Mouse (Mus musculus): ENCODE data around the gene Galnt2. TPM values are rescaled to one million over a fixed set of nuclear protein-coding genes. Genes with fewer than 3 reads are reported as not detected.
A peak's percentile ranks its signal among the peaks of the same experiment; 100 is the strongest.

Galnt2 gene
- polyA plus RNA-seq, 1 experiment from 2014 or later: 56.4 TPM

- H3K4me1 ChIP-seq (ENCODE audit: control insufficient read depth, insufficient read depth, low read length): no peaks in the 10 kb centered on the region
- no peak for DNase-seq (ENCODE audit: low spot score)
- no peak overlapping the region for H3K27ac ChIP-seq (replicated peaks; ENCODE audit: low read depth, low read length)
- H3K9me3 ChIP-seq (ENCODE audit: control insufficient read depth, low read length): no peaks in the 10 kb centered on the region
- 84% methylated on average over 7 of the region's 7 CpGs for WGBS
- no peak overlapping the region for H3K4me2 ChIP-seq (ENCODE audit: low read depth, severe bottlenecking)
- H3K27me3 ChIP-seq (ENCODE audit: control insufficient read depth, insufficient read depth, low read length): no peaks in the 10 kb centered on the region
- no peak overlapping the region for H3K4me3 ChIP-seq (ENCODE audit: low read depth, low read length)
- H3K36me3 ChIP-seq (ENCODE audit: control insufficient read depth, insufficient read depth, low read length): no peaks in the 10 kb centered on the region
- peak overlapping the region; percentile 13; the same call in 1 of the 2 replicates for H3K9ac ChIP-seq (ENCODE audit: low read length)
- ATAC-seq (ENCODE audit: insufficient number of reproducible peaks, low FRiP score, low TSS enrichment, low read depth): no peak
Measured at GRCm38 (mm10) chr8:124394951-124395350, 163.8 kb downstream of the Galnt2 start.

Other genes starting within 250 kb of the Galnt2 start
- 17.2 TPM in 2 replicates for gene Abcb10, start 248.3 kb upstream of the Galnt2 start, polyA plus RNA-seq (2014; fragmentation: Nextera tagmentation; extraction: Ambion mirVana)
- gene Taf5l, start 210.0 kb upstream of the Galnt2 start, polyA plus RNA-seq (2014; fragmentation: Nextera tagmentation; extraction: Ambion mirVana): 46.2 and 49.7 TPM in 2 replicates
- gene Urb2, start 209.9 kb upstream of the Galnt2 start, polyA plus RNA-seq (2014; fragmentation: Nextera tagmentation; extraction: Ambion mirVana): 8.8 and 9.0 TPM in 2 replicates
- gene Pgbd5, start 208.3 kb downstream of the Galnt2 start, polyA plus RNA-seq (2014; fragmentation: Nextera tagmentation; extraction: Ambion mirVana): 0.36 and 0.95 TPM in 2 replicates